Mouse (Mus musculus): ENCODE data around the gene Acadvl. TPM values are rescaled to one million over a fixed set of nuclear protein-coding genes. Genes with fewer than 3 reads are reported as not detected.

Acadvl gene
- total and polyA plus RNA-seq, 2 experiments from 2014 or later, result 47.7 to 51.5 TPM

GRCm38 (mm10) chr11:70015677-70016076, 466 bp upstream of the Acadvl start:
- Histone ChIP-seq H3K4me3 (ENCODE audit: low read depth, low read length) (peak overlapping the region; percentile 54), H3K27ac (ENCODE audit: low read depth, low read length) (no peak overlapping the region)
- ATAC-seq, result no peak

GRCm38 (mm10) chr11:70014051-70014450, 1.2 kb downstream of the Acadvl start:
- H3K27me3 ChIP-seq (ENCODE audit: insufficient read depth, low read length), result no peaks in the 10 kb centered on the region
- H3K4me2 ChIP-seq (ENCODE audit: low read depth), result no peak overlapping the region
- no peak overlapping the region for H3K27ac ChIP-seq (ENCODE audit: low read depth, low read length)
- H3K36me3 ChIP-seq (ENCODE audit: insufficient read depth), result peaks cover 44% of the 10 kb centered on the region
- H3K4me1 ChIP-seq (ENCODE audit: insufficient read depth), result peaks cover 15% of the 10 kb centered on the region
- ATAC-seq (no peak), DNase-seq (no peak)
- 56% methylated on average over 5 of the region's 5 CpGs for WGBS
- TF ChIP-seq CTCF (IDR thresholded peaks at IDR 0.05; ENCODE audit: low read depth), result no peak
- no peaks in the 10 kb centered on the region for H3K9me3 ChIP-seq (ENCODE audit: low read length)
- no peak overlapping the region for H3K4me3 ChIP-seq (ENCODE audit: low read depth, low read length)
- no peak overlapping the region for H3K9ac ChIP-seq

More at GRCm38 (mm10) chr11:70015677-70016076, 466 bp upstream of the Acadvl start:
- Histone ChIP-seq H3K9me3 (ENCODE audit: low read length) (no peaks in the 10 kb centered on the region), H3K27me3 (ENCODE audit: insufficient read depth, low read length) (no peaks in the 10 kb centered on the region), H3K36me3 (ENCODE audit: insufficient read depth) (peaks cover 28% of the 10 kb centered on the region), H3K4me1 (ENCODE audit: insufficient read depth) (peaks cover 25% of the 10 kb centered on the region), H3K4me2 (ENCODE audit: low read depth) (peak overlapping the region; percentile 78), H3K9ac (no peak overlapping the region)
- no peak for TF ChIP-seq CTCF (IDR thresholded peaks at IDR 0.05; ENCODE audit: low read depth)
- DNase-seq, result no peak
- 68% methylated on average over 6 of the region's 6 CpGs for WGBS

GRCm38 (mm10) chr11:70013408-70013807, 1.8 kb downstream of the Acadvl start:
- TF ChIP-seq CTCF (IDR thresholded peaks at IDR 0.05; ENCODE audit: low read depth), result no peak
- Histone ChIP-seq H3K9ac (no peak overlapping the region), H3K4me2 (ENCODE audit: low read depth) (no peak overlapping the region), H3K36me3 (ENCODE audit: insufficient read depth) (peaks cover 50% of the 10 kb centered on the region), H3K9me3 (ENCODE audit: low read length) (no peaks in the 10 kb centered on the region), H3K4me3 (ENCODE audit: low read depth, low read length) (no peak overlapping the region), H3K27me3 (ENCODE audit: insufficient read depth, low read length) (no peaks in the 10 kb centered on the region), H3K4me1 (ENCODE audit: insufficient read depth) (peaks cover 15% of the 10 kb centered on the region), H3K27ac (ENCODE audit: low read depth, low read length) (no peak overlapping the region)
- 93% methylated on average over 3 of the region's 3 CpGs for WGBS
- DNase-seq, result no peak
- ATAC-seq, result no peak

GRCm38 (mm10) chr11:70012931-70013330, 2.3 kb downstream of the Acadvl start:
- Histone ChIP-seq H3K27me3 (ENCODE audit: insufficient read depth, low read length) (no peaks in the 10 kb centered on the region), H3K36me3 (ENCODE audit: insufficient read depth) (peaks cover 55% of the 10 kb centered on the region), H3K9me3 (ENCODE audit: low read length) (no peaks in the 10 kb centered on the region), H3K27ac (ENCODE audit: low read depth, low read length) (no peak overlapping the region), H3K4me1 (ENCODE audit: insufficient read depth) (peaks cover 13% of the 10 kb centered on the region), H3K9ac (no peak overlapping the region), H3K4me2 (ENCODE audit: low read depth) (no peak overlapping the region), H3K4me3 (ENCODE audit: low read depth, low read length) (no peak overlapping the region)
- 81% methylated on average over 9 of the region's 9 CpGs for WGBS
- TF ChIP-seq CTCF (IDR thresholded peaks at IDR 0.05; ENCODE audit: low read depth), result no peak
- no peak for DNase-seq
- no peak for ATAC-seq

GRCm38 (mm10) chr11:70010961-70011360, 4.2 kb downstream of the Acadvl start:
- Histone ChIP-seq H3K9ac (no peak overlapping the region), H3K27ac (ENCODE audit: low read depth, low read length) (no peak overlapping the region), H3K4me3 (ENCODE audit: low read depth, low read length) (no peak overlapping the region), H3K27me3 (ENCODE audit: insufficient read depth, low read length) (no peaks in the 10 kb centered on the region), H3K9me3 (ENCODE audit: low read length) (no peaks in the 10 kb centered on the region), H3K36me3 (ENCODE audit: insufficient read depth) (peaks cover 74% of the 10 kb centered on the region), H3K4me1 (ENCODE audit: insufficient read depth) (peaks cover 7% of the 10 kb centered on the region; the same call in 1 of the 2 replicates), H3K4me2 (ENCODE audit: low read depth) (no peak overlapping the region)
- TF ChIP-seq CTCF (IDR thresholded peaks at IDR 0.05; ENCODE audit: low read depth), result no peak
- no peak for ATAC-seq
- no peak for DNase-seq
- WGBS, result 76% methylated on average over 10 of the region's 10 CpGs

GRCm38 (mm10) chr11:70010548-70010947, 4.7 kb downstream of the Acadvl start:
- H3K27ac ChIP-seq (ENCODE audit: low read depth, low read length), result no peak overlapping the region
- DNase-seq, result no peak
- 93% methylated on average over 12 of the region's 12 CpGs for WGBS
- peaks cover 7% of the 10 kb centered on the region; the same call in 1 of the 2 replicates for H3K4me1 ChIP-seq (ENCODE audit: insufficient read depth)
- H3K4me2 ChIP-seq (ENCODE audit: low read depth), result no peak overlapping the region
- H3K9ac ChIP-seq, result no peak overlapping the region
- no peak overlapping the region for H3K4me3 ChIP-seq (ENCODE audit: low read depth, low read length)
- ATAC-seq, result no peak
- no peaks in the 10 kb centered on the region for H3K9me3 ChIP-seq (ENCODE audit: low read length)
- H3K27me3 ChIP-seq (ENCODE audit: insufficient read depth, low read length), result no peaks in the 10 kb centered on the region
- no peak for TF ChIP-seq CTCF (IDR thresholded peaks at IDR 0.05; ENCODE audit: low read depth)
- peaks cover 78% of the 10 kb centered on the region for H3K36me3 ChIP-seq (ENCODE audit: insufficient read depth)

- no peak overlapping the region for H3K27ac ChIP-seq (ENCODE audit: low read depth, low read length)
- H3K4me3 ChIP-seq (ENCODE audit: low read depth, low read length), result no peak overlapping the region
- 83% methylated on average over 6 of the region's 6 CpGs for WGBS
- H3K36me3 ChIP-seq (ENCODE audit: insufficient read depth), result peaks cover 83% of the 10 kb centered on the region
- no peak overlapping the region for H3K4me2 ChIP-seq (ENCODE audit: low read depth)
- H3K9me3 ChIP-seq (ENCODE audit: low read length), result no peaks in the 10 kb centered on the region
- no peaks in the 10 kb centered on the region for H3K27me3 ChIP-seq (ENCODE audit: insufficient read depth, low read length)
- H3K9ac ChIP-seq, result no peak overlapping the region
- DNase-seq (no peak), ATAC-seq (no peak)
- peaks cover 7% of the 10 kb centered on the region; the same call in 1 of the 2 replicates for H3K4me1 ChIP-seq (ENCODE audit: insufficient read depth)
- no peak for TF ChIP-seq CTCF (IDR thresholded peaks at IDR 0.05; ENCODE audit: low read depth)
Measured at GRCm38 (mm10) chr11:70010033-70010432, 5.2 kb downstream of the Acadvl start.

All from forebrain, postnatal 0 days (tissue).